Mouse (Mus musculus): ENCODE data around the gene Pla2g4b. TPM values are rescaled to one million over a fixed set of nuclear protein-coding genes. Genes with fewer than 3 reads are reported as not detected.

Pla2g4b gene
- polyA plus RNA-seq, 1 experiment = 2.7 TPM

GRCm38 (mm10) chr2:120037744-120038143 is 4.5 kb downstream of the Pla2g4b start:
- no peaks in the 10 kb centered on the region; the same call in none of the 2 replicates for H3K36me3 ChIP-seq (ENCODE audit: control insufficient read depth, insufficient read depth, low read length)
- no peaks in the 10 kb centered on the region for H3K27me3 ChIP-seq (ENCODE audit: control insufficient read depth, insufficient read depth, low read length)
- TF ChIP-seq CTCF (IDR thresholded peaks at IDR 0.05; ENCODE audit: control insufficient read depth, insufficient read depth, insufficient replicate concordance, low read depth, low read length) = no peak
- no peak for TF ChIP-seq POLR2A (IDR thresholded peaks at IDR 0.05; ENCODE audit: control insufficient read depth, low read depth, low read length)
- H3K4me1 ChIP-seq (ENCODE audit: control insufficient read depth, insufficient read depth, low read length) = no peaks in the 10 kb centered on the region; the same call in 1 of the 2 replicates
- no peak overlapping the region for H3K27ac ChIP-seq (ENCODE audit: control insufficient read depth, insufficient read depth, low read depth, low read length)
- H3K4me3 ChIP-seq (ENCODE audit: control insufficient read depth, low read depth, low read length) = no peak overlapping the region

- no peaks in the 10 kb centered on the region for H3K27me3 ChIP-seq (ENCODE audit: control insufficient read depth, insufficient read depth, low read length)
- H3K4me1 ChIP-seq (ENCODE audit: control insufficient read depth, insufficient read depth, low read length) = no peaks in the 10 kb centered on the region; the same call in 1 of the 2 replicates
- H3K27ac ChIP-seq (ENCODE audit: control insufficient read depth, insufficient read depth, low read depth, low read length) = no peak overlapping the region
- TF ChIP-seq CTCF (IDR thresholded peaks at IDR 0.05; ENCODE audit: control insufficient read depth, insufficient read depth, insufficient replicate concordance, low read depth, low read length) (no peak), POLR2A (IDR thresholded peaks at IDR 0.05; ENCODE audit: control insufficient read depth, low read depth, low read length) (no peak)
- H3K4me3 ChIP-seq (ENCODE audit: control insufficient read depth, low read depth, low read length) = no peak overlapping the region
- no peaks in the 10 kb centered on the region; the same call in none of the 2 replicates for H3K36me3 ChIP-seq (ENCODE audit: control insufficient read depth, insufficient read depth, low read length)
These were observed 7.8 kb downstream of the Pla2g4b start for GRCm38 (mm10) chr2:120040991-120041390.

DNA sequence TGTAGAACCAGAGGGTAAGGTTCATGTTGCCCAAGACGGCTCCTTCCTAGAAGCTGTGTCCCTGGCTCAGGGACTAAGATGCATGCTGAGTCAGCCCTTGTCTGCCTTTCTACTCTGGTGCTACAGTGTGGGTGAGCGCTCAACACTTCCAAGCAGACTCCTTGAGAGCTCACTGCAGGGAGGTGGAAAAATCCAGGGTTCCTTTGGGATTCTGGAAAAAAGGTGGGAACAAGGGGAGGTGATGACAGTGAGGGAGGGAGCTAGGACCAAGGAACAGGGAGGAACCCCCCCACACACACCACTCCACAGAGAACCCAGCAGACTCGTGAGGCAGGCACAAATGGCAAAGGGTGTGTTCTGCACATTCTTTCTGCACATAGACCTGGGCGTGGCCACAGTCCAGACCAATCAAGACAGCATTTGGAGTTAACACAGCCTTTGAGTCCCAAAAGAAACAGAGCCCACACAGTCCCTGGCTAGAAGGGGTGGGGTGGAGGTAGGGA is 10.9 kb downstream of the Pla2g4b start:
- no peak for TF ChIP-seq CTCF (IDR thresholded peaks at IDR 0.05; ENCODE audit: control insufficient read depth, insufficient read depth, insufficient replicate concordance, low read depth, low read length)
- no peak for TF ChIP-seq POLR2A (IDR thresholded peaks at IDR 0.05; ENCODE audit: control insufficient read depth, low read depth, low read length)
- H3K27ac ChIP-seq (ENCODE audit: control insufficient read depth, insufficient read depth, low read depth, low read length) = no peak overlapping the region

GRCm38 (mm10) chr2:120044676-120045075 is 11.5 kb downstream of the Pla2g4b start:
- no peak overlapping the region for H3K27ac ChIP-seq (ENCODE audit: control insufficient read depth, insufficient read depth, low read depth, low read length)
- peaks cover 4% of the 10 kb centered on the region for H3K4me1 ChIP-seq (ENCODE audit: control insufficient read depth, insufficient read depth, low read length)
- H3K36me3 ChIP-seq (ENCODE audit: control insufficient read depth, insufficient read depth, low read length) = no peaks in the 10 kb centered on the region; the same call in none of the 2 replicates
- H3K4me3 ChIP-seq (ENCODE audit: control insufficient read depth, low read depth, low read length) = no peak overlapping the region
- H3K27me3 ChIP-seq (ENCODE audit: control insufficient read depth, insufficient read depth, low read length) = no peaks in the 10 kb centered on the region
- no peak for TF ChIP-seq CTCF (IDR thresholded peaks at IDR 0.05; ENCODE audit: control insufficient read depth, insufficient read depth, insufficient replicate concordance, low read depth, low read length)
- TF ChIP-seq POLR2A (IDR thresholded peaks at IDR 0.05; ENCODE audit: control insufficient read depth, low read depth, low read length) = no peak

More for the DNA sequence above, 10.9 kb downstream of the Pla2g4b start:
- no peak overlapping the region for H3K4me3 ChIP-seq (ENCODE audit: control insufficient read depth, low read depth, low read length)
- no peaks in the 10 kb centered on the region; the same call in none of the 2 replicates for H3K36me3 ChIP-seq (ENCODE audit: control insufficient read depth, insufficient read depth, low read length)
- peaks cover 4% of the 10 kb centered on the region for H3K4me1 ChIP-seq (ENCODE audit: control insufficient read depth, insufficient read depth, low read length)
- no peaks in the 10 kb centered on the region for H3K27me3 ChIP-seq (ENCODE audit: control insufficient read depth, insufficient read depth, low read length)

DNA sequence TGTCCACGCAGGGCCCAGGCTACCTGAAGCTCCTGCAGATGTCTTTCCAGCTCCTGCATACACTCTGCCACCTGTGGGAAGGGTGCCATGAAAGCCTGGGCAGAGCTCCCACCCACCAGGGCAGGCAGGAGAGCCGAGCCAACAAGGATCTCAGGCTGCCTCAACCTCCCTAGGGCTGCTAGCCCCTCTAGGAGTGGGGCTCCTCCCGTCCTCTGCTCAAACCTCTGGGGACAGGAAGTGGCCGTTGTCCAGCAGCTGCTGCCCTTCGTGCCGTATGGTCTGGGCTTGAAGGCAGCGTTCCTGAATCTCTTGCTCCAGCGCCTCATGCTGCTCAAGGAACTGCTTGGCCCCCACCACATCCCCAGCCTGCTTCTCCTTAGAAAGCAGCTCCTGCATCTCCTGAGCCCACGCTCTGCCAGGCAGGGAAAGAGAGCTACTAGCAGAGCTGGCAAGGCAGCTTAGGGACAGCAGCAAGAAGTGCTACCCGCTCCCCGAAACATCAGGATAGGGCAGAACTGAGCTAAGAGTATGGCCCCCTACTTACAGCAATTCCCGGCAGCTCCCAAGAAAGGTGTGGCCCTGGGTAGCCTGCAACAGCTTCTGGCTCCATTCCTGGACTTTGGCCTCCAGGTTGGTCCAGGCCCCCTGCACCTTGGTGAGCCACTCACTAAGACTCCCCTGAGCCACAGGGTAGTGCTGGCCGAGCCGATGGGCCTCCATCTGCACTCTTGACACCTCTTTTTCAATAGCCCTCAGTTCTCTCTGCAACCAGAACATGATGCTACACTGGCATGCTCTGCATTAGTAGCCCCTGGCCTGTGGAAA is 13.5 kb downstream of the Pla2g4b start:
- no peak overlapping the region for H3K27ac ChIP-seq (ENCODE audit: control insufficient read depth, insufficient read depth, low read depth, low read length)
- no peaks in the 10 kb centered on the region; the same call in 1 of the 2 replicates for H3K36me3 ChIP-seq (ENCODE audit: control insufficient read depth, insufficient read depth, low read length)
- no peak overlapping the region for H3K4me3 ChIP-seq (ENCODE audit: control insufficient read depth, low read depth, low read length)
- no peaks in the 10 kb centered on the region for H3K27me3 ChIP-seq (ENCODE audit: control insufficient read depth, insufficient read depth, low read length)
- peaks cover 4% of the 10 kb centered on the region for H3K4me1 ChIP-seq (ENCODE audit: control insufficient read depth, insufficient read depth, low read length)
- TF ChIP-seq CTCF (IDR thresholded peaks at IDR 0.05; ENCODE audit: control insufficient read depth, insufficient read depth, insufficient replicate concordance, low read depth, low read length) (no peak), POLR2A (IDR thresholded peaks at IDR 0.05; ENCODE audit: control insufficient read depth, low read depth, low read length) (no peak)

DNA sequence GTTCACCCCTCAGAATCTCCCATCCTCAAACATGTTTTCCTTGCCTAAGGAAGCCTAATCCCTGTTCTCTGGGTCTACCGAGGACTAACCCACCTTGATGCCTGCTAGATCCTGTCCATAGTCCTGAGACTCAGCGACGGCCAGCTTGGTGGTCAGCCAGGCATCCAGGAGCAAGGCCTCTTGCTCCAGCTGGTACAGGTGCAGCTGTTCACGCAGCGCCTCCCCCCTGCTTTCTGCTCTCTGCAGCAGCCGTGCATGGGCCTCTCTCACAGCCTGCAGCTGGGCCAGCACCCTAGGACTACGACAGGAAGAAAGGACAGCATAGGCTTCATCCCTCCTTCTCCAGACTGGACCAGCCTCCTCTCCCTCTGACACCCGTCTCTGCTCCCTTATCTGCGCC is 15.0 kb downstream of the Pla2g4b start:
- TF ChIP-seq POLR2A (IDR thresholded peaks at IDR 0.05; ENCODE audit: control insufficient read depth, low read depth, low read length) = no peak
- no peak for TF ChIP-seq CTCF (IDR thresholded peaks at IDR 0.05; ENCODE audit: control insufficient read depth, insufficient read depth, insufficient replicate concordance, low read depth, low read length)
- H3K27me3 ChIP-seq (ENCODE audit: control insufficient read depth, insufficient read depth, low read length) = no peaks in the 10 kb centered on the region
- no peaks in the 10 kb centered on the region for H3K36me3 ChIP-seq (ENCODE audit: control insufficient read depth, insufficient read depth, low read length)
- no peak overlapping the region for H3K4me3 ChIP-seq (ENCODE audit: control insufficient read depth, low read depth, low read length)
- H3K27ac ChIP-seq (ENCODE audit: control insufficient read depth, insufficient read depth, low read depth, low read length) = no peak overlapping the region
- H3K4me1 ChIP-seq (ENCODE audit: control insufficient read depth, insufficient read depth, low read length) = peaks cover 4% of the 10 kb centered on the region

- H3K4me1 ChIP-seq (ENCODE audit: control insufficient read depth, insufficient read depth, low read length) = peaks cover 8% of the 10 kb centered on the region
These were observed 16.5 kb downstream of the Pla2g4b start for GRCm38 (mm10) chr2:120049632-120050274.

More at GRCm38 (mm10) chr2:120049632-120050274, 16.5 kb downstream of the Pla2g4b start:
- Histone ChIP-seq H3K36me3 (ENCODE audit: control insufficient read depth, insufficient read depth, low read length) (no peaks in the 10 kb centered on the region), H3K27me3 (ENCODE audit: control insufficient read depth, insufficient read depth, low read length) (no peaks in the 10 kb centered on the region), H3K27ac (ENCODE audit: control insufficient read depth, insufficient read depth, low read depth, low read length) (no peak overlapping the region), H3K4me3 (ENCODE audit: control insufficient read depth, low read depth, low read length) (no peak overlapping the region)
- TF ChIP-seq POLR2A (IDR thresholded peaks at IDR 0.05; ENCODE audit: control insufficient read depth, low read depth, low read length) = no peak
- TF ChIP-seq CTCF (IDR thresholded peaks at IDR 0.05; ENCODE audit: control insufficient read depth, insufficient read depth, insufficient replicate concordance, low read depth, low read length) = no peak

Measured in testis, adult 2 months (tissue).